Mouse (Mus musculus) T-helper 1 cell (primary cell): ENCODE data around the gene Snx5.

Experiments
- in situ Hi-C: fragments of 300-600 bp; cut with MboI, MseI; formaldehyde crosslinking; loops from one replicate; pipeline ENCODE4 v1.15.1; 2025; ENCODE audit warnings: high pct_unique_total_duplicates

The Snx5 gene

GRCm38 (mm10) chr2:144270507-144271420, at the start of gene Snx5, which contains the start of gene Mgme1:
TSS of gene Snx5 (minus strand) at chr2:144270906.
TSS of gene Mgme1 (plus strand) at chr2:144270663.
- in situ Hi-C loops: loop anchor here (5.0 to 25.0 kb wide), 2 partner anchors 258 to 1642 kb away; partner anchors contain the start of genes Naa20 and Rrbp1

GRCm38 (mm10) chr2:144311372-144311771, 40.7 kb upstream of the Snx5 start:
- in situ Hi-C loops: no loop called here

- in situ Hi-C loops: no loop called here
Observed at GRCm38 (mm10) chr2:144310273-144310672, 39.6 kb upstream of the Snx5 start.

GRCm38 (mm10) chr2:144308561-144308960, 37.9 kb upstream of the Snx5 start:
- in situ Hi-C loops: no loop called here

- in situ Hi-C loops: no loop called here
Observed at GRCm38 (mm10) chr2:144305721-144306294, 35.1 kb upstream of the Snx5 start.

- in situ Hi-C loops: no loop called here
Observed at GRCm38 (mm10) chr2:144301101-144301500, 30.4 kb upstream of the Snx5 start.

- in situ Hi-C loops: no loop called here
Observed at GRCm38 (mm10) chr2:144299749-144300669, 29.3 kb upstream of the Snx5 start.

- in situ Hi-C loops: no loop called here
Observed at GRCm38 (mm10) chr2:144295145-144295735, 24.5 kb upstream of the Snx5 start.

GRCm38 (mm10) chr2:144291600-144292305, 21.0 kb upstream of the Snx5 start:
- in situ Hi-C loops: no loop called here

GRCm38 (mm10) chr2:144290321-144290720, 19.6 kb upstream of the Snx5 start:
- in situ Hi-C loops: no loop called here

GRCm38 (mm10) chr2:144281417-144281816, 10.7 kb upstream of the Snx5 start:
- in situ Hi-C loops: no loop called here

GRCm38 (mm10) chr2:144280568-144280967, 9.9 kb upstream of the Snx5 start:
- in situ Hi-C loops: no loop called here

GRCm38 (mm10) chr2:144279742-144280141, 9.0 kb upstream of the Snx5 start:
- in situ Hi-C loops: no loop called here

- in situ Hi-C loops: no loop called here
Observed at GRCm38 (mm10) chr2:144276885-144277284, 6.2 kb upstream of the Snx5 start.

GRCm38 (mm10) chr2:144274741-144275140, 4.0 kb upstream of the Snx5 start:
- in situ Hi-C loops: loop anchor here (5.0 to 25.0 kb wide), 2 partner anchors 262 to 1638 kb away; partner anchors contain the start of genes Naa20 and Rrbp1

GRCm38 (mm10) chr2:144272088-144272487, 1.4 kb upstream of the Snx5 start:
- in situ Hi-C loops: loop anchor here (5.0 to 25.0 kb wide), 2 partner anchors 260 to 1640 kb away; partner anchors contain the start of genes Naa20 and Rrbp1

- in situ Hi-C loops: loop anchor here (5.0 to 25.0 kb wide), 2 partner anchors 258 to 1642 kb away; partner anchors contain the start of genes Naa20 and Rrbp1
Observed at GRCm38 (mm10) chr2:144269679-144270475, 829 bp downstream of the Snx5 start.

- in situ Hi-C loops: loop anchor here (25.0 kb wide), 1 partner anchor 1643 kb away; the partner anchor contains the start of gene Naa20
Observed at GRCm38 (mm10) chr2:144269306-144269650, 1.4 kb downstream of the Snx5 start.
